Mouse (Mus musculus): ENCODE measurements around the gene Gm6880. TPM values are rescaled to one million over a fixed set of nuclear protein-coding genes. Genes with fewer than 3 reads are reported as not detected.
A peak's percentile ranks its signal among the peaks of the same experiment; 100 is the strongest.
"Not testable (repeated sequence)": the region's sequence is repeated elsewhere in the genome, so short reads cannot be mapped to it uniquely, and the experiment has no call there.

Gm6880 gene
- not detected for total RNA-seq (2021)

DNA sequence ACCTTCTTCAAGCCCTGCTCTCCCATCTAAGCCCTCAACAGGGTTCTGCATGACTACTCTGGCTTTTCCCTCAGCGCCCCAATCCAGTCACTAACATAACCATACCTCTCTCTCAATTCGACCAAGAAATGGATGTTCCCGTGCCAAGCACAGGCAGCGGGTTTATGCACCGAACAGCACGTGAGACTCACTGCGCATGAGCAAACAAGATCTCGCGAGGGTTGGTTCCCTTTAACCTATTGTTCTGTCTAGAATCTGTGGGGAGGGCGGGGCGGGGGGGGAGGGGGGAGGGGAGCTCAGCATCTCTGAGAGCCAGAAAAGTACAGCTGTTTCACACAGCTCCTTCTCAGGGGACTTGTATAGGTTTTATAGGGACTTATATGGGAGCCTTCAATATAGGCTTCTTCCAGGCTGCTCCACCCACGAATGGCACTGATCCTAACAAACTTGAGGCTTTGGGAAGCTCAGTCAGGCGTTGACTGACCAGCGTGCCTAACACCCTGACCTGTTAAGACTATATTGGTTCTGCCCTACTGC, at the start of gene Gm6880:
TSS of gene Gm6880 (minus strand) at position 51 of the 537 bp plus-strand sequence.
- DNase-seq (ENCODE audit: low spot score in 2 of 2); intact Hi-C loops (cut with DNase I): not testable (repeated sequence)

DNA sequence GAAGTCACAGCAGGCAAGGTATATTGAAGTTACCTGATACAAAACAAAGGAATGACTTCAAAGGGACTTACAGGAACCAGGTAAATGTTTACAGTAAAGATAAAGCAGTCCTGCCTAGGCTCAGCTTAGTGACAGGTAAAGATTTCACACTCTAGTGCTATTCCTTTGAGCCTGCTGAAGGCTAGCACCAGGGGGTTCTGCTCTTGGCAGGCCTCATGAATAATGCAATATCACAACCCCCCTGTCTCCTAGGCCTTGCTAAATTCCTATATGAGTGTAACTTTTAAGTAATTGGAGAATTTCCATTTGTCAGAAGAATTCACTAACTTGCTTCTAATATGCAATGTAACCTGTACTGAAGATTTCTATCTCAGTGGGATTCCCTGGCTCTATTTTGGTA, 36.3 kb upstream of the Gm6880 start:
- intact Hi-C loops (cut with DNase I) = not testable (repeated sequence)

DNA sequence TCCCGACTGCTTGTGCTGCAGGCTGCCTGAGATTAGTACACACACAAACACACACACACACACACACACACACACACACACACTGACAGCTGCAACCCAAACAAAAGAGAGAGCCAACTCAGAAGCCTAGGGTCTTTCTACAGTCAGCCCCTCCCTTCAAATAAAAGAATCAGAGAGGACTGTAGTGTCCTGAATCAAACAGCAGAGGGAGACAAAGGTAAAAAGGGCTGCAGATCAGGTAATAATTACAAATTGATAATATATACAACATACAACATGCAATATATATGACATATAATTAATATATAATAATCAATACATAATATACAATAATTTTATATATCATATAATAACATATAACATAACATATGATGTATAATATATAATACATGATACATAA, 15.9 kb upstream of the Gm6880 start:
- no peak for DNase-seq (ENCODE audit: low spot score in 2 of 2)
- intact Hi-C loops (cut with DNase I) = no loop called here

More for the DNA sequence above, 36.3 kb upstream of the Gm6880 start:
- DNase-seq (ENCODE audit: low spot score in 2 of 2) = not testable (repeated sequence)

DNA sequence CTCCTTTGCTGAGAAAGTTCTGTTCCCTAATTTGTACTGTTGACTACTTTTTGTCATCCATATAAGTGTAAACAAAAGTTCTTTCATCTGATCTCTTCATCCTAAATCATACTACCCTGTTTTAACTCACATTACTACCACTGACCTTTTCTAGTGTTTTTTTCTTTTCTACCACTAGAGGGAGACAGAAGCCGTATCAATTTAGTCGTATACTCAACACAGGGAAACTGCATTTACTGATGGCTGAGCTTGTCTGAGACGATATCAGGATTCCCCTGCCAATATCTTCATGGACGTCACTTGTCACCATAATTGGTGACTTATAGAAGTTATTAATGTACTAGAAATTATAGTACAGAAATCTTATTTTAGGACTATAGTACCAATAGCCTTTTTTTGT, 28.4 kb downstream of the Gm6880 start:
- peak in 1 of 2 experiments; percentile 25 for DNase-seq (ENCODE audit: low spot score in 2 of 2)
- intact Hi-C loops (cut with DNase I) = loop anchor here (10.0 kb wide), 1 partner anchor 652 kb away; no protein-coding TSS in a partner anchor

DNA sequence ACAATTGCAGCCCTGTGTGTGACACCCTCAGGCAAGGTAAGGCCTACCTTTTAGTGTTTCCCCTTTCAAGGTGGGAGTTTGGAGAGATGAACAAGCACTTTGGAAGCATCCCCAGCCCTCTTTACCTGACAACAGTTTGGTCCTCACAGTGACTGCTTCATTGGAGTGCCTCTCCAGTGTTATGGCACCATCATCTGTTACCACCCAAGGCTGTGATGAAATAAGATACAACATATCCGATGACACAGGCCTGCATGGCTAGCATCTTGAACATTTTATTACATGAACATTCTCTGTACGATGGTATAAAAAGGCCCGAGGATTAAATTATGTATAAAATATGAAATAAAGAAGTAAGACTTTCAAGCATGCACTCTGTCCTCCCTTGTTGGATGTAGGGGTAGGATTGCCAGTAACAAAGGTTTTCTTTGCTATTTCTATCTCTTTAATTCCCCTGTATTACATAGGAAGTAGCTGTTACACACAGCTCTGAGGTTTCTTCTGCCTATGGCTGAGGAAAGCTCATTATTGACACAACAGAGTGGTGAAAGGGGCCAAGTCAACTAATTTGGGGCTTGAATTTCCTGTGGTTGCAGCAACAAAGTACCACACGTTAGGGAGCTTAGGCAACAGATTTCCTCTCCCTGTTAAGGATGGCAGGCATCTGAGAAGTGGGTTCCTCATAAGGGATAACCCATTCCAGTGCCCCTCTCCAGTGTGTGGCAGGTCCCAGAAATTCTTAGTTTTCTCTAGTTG, 29.9 kb downstream of the Gm6880 start:
- intact Hi-C loops (cut with DNase I) = loop anchor here (10.0 kb wide), 1 partner anchor 653 kb away; no protein-coding TSS in a partner anchor
- DNase-seq (ENCODE audit: low spot score in 2 of 2) = no peak

Other genes starting within 250 kb of the Gm6880 start
- 10 to 100 TPM; 65.4 to 68.3 TPM for gene Flna, start 231.6 kb downstream of the Gm6880 start, total RNA-seq (2021)
- gene Emd, start 226.7 kb downstream of the Gm6880 start, total RNA-seq (2021) = 10 to 100 TPM; 31.4 to 38.9 TPM
- 100 to 1,000 TPM; 137 to 162 TPM for gene Rpl10, start 210.6 kb downstream of the Gm6880 start, total RNA-seq (2021)
- gene Taz, start 199.5 kb downstream of the Gm6880 start, total RNA-seq (2021) = 10 to 100 TPM; 48.5 to 55.5 TPM
- 1 to 10 TPM; 2.1 to 2.3 TPM for gene Dnase1l1, start 199.1 kb downstream of the Gm6880 start, total RNA-seq (2021)
- 100 to 1,000 TPM; 360 to 380 TPM for gene Atp6ap1, start 184.3 kb downstream of the Gm6880 start, total RNA-seq (2021)
- gene Gdi1, start 176.4 kb downstream of the Gm6880 start, total RNA-seq (2021) = 100 to 1,000 TPM; 603 to 616 TPM
- gene Fam50a, start 168.4 kb downstream of the Gm6880 start, total RNA-seq (2021) = 10 to 100 TPM; 26.0 to 27.0 TPM
- gene Plxna3, start 152.3 kb downstream of the Gm6880 start, total RNA-seq (2021) = 10 to 100 TPM; 22.4 to 24.5 TPM
- 10 to 100 TPM; 25.3 to 28.5 TPM for gene Lage3, start 127.8 kb downstream of the Gm6880 start, total RNA-seq (2021)
- gene Ubl4a, start 108.2 kb downstream of the Gm6880 start, total RNA-seq (2021) = 10 to 100 TPM; 73.7 to 80.0 TPM
- 1 to 10 TPM; 2.7 to 3.7 TPM for gene Slc10a3, start 108.0 kb downstream of the Gm6880 start, total RNA-seq (2021)
- gene Fam3a, start 88.1 kb downstream of the Gm6880 start, total RNA-seq (2021) = 10 to 100 TPM; 17.4 to 19.3 TPM
- 10 to 100 TPM; 50.0 to 51.5 TPM for gene Ikbkg, start 88.1 kb downstream of the Gm6880 start, total RNA-seq (2021)
- 10 to 100 TPM; 23.8 to 26.0 TPM for gene G6pdx, start 52.2 kb downstream of the Gm6880 start, total RNA-seq (2021)
- gene Olfr1326-ps1, start 93.5 kb upstream of the Gm6880 start, total RNA-seq (2021) = not detected
- not detected for gene Olfr1325, start 111.3 kb upstream of the Gm6880 start, total RNA-seq (2021)
- gene Gm5640, start 164.2 kb upstream of the Gm6880 start, total RNA-seq (2021) = under 1 TPM; 0.16 to 0.46 TPM